Mouse (Mus musculus): Measurements from ENCODE around the gene Smim17. TPM values are rescaled to one million over a fixed set of nuclear protein-coding genes. Genes with fewer than 3 reads are reported as not detected.
"Not testable (repeated sequence)": the region's sequence is repeated elsewhere in the genome, so short reads cannot be mapped to it uniquely, and the experiment has no call there.

The Smim17 gene
- polyA plus RNA-seq, 1 experiment = not detected

- Histone ChIP-seq H3K27ac (ENCODE audit: insufficient read depth, low read depth, low read length) (no peak overlapping the region), H3K4me1 (ENCODE audit: control insufficient read depth, insufficient read depth, insufficient read length, low read length) (no peaks in the 10 kb centered on the region), H3K36me3 (ENCODE audit: control insufficient read depth, insufficient read depth, low read length) (no peaks in the 10 kb centered on the region), H3K4me3 (ENCODE audit: low read depth, low read length) (no peak overlapping the region), H3K27me3 (ENCODE audit: control insufficient read depth, insufficient read depth, low read length) (no peaks in the 10 kb centered on the region)
- TF ChIP-seq CTCF (IDR thresholded peaks at IDR 0.05; ENCODE audit: extremely low read depth, insufficient read length, insufficient replicate concordance, low read depth, low read length) = no peak
- no peak for TF ChIP-seq POLR2A (IDR thresholded peaks at IDR 0.05; ENCODE audit: low read depth, low read length)
- WGBS = 42% methylated on average over 3 of the region's 3 CpGs
These were observed 57.9 kb downstream of the Smim17 start for GRCm38 (mm10) chr7:6456399-6456798.

- H3K4me3 ChIP-seq (ENCODE audit: low read depth, low read length) = no peak within 1 kb of the TSS
- H3K4me1 ChIP-seq (ENCODE audit: control insufficient read depth, insufficient read depth, insufficient read length, low read length) = no peaks in the 10 kb centered on the region
- TF ChIP-seq CTCF (IDR thresholded peaks at IDR 0.05; ENCODE audit: extremely low read depth, insufficient read length, insufficient replicate concordance, low read depth, low read length) (no peak), POLR2A (IDR thresholded peaks at IDR 0.05; ENCODE audit: low read depth, low read length) (no peak)
- no peaks in the 10 kb centered on the region for H3K36me3 ChIP-seq (ENCODE audit: control insufficient read depth, insufficient read depth, low read length)
- H3K27me3 ChIP-seq (ENCODE audit: control insufficient read depth, insufficient read depth, low read length) = no peaks in the 10 kb centered on the region
- H3K27ac ChIP-seq (ENCODE audit: insufficient read depth, low read depth, low read length) = no peak within 1 kb of the TSS
These were observed 68.4 kb downstream of the Smim17 start, which contains the start of gene Olfr1346 for GRCm38 (mm10) chr7:6466951-6467350. Gene Olfr1346 (plus strand): TSS chr7:6467101.

GRCm38 (mm10) chr7:6477633-6478032, 79.1 kb downstream of the Smim17 start:
- not testable (repeated sequence) for H3K27ac ChIP-seq (ENCODE audit: insufficient read depth, low read depth, low read length); H3K4me1 ChIP-seq (ENCODE audit: control insufficient read depth, insufficient read depth, insufficient read length, low read length); H3K27me3 ChIP-seq (ENCODE audit: control insufficient read depth, insufficient read depth, low read length); H3K36me3 ChIP-seq (ENCODE audit: control insufficient read depth, insufficient read depth, low read length); H3K4me3 ChIP-seq (ENCODE audit: low read depth, low read length)
- 41% methylated on average over 2 of the region's 2 CpGs for WGBS

Other genes starting within 250 kb of the Smim17 start
- gene Zfp787, start 242.7 kb upstream of the Smim17 start, polyA plus RNA-seq (2012; rRNA removed) = 32.3 and 62.7 TPM in 2 replicates
- gene Zfp444, start 226.5 kb upstream of the Smim17 start, polyA plus RNA-seq (2012; rRNA removed) = 12.7 and 33.9 TPM in 2 replicates
- not detected in 2 replicates for gene Galp, start 201.6 kb upstream of the Smim17 start, polyA plus RNA-seq (2012; rRNA removed)
- not detected in 2 replicates for gene Zscan5b, start 176.4 kb upstream of the Smim17 start, polyA plus RNA-seq (2012; rRNA removed)
- not detected in 2 replicates for gene Epp13, start 146.0 kb upstream of the Smim17 start, polyA plus RNA-seq (2012; rRNA removed)
- 0.10 TPM in 2 replicates for gene Zfp667, start 112.1 kb upstream of the Smim17 start, polyA plus RNA-seq (2012; rRNA removed)
- gene Zfp583, start 67.4 kb upstream of the Smim17 start, polyA plus RNA-seq (2012; rRNA removed) = 0.25 and 0.48 TPM in 2 replicates
- gene Gm3854, start 55.0 kb upstream of the Smim17 start, polyA plus RNA-seq (2012; rRNA removed) = not detected in 2 replicates
- 0.03 and 0.15 TPM in 2 replicates for gene Zfp78, start 35.4 kb upstream of the Smim17 start, polyA plus RNA-seq (2012; rRNA removed)
- gene Zfp28, start 15.4 kb upstream of the Smim17 start, polyA plus RNA-seq (2012; rRNA removed) = 0.22 and 0.60 TPM in 2 replicates
- gene Gm20715, start 11.6 kb downstream of the Smim17 start, polyA plus RNA-seq (2012; rRNA removed) = not detected in 2 replicates
- gene Olfr1344, start 40.0 kb downstream of the Smim17 start, polyA plus RNA-seq (2012; rRNA removed) = not detected in 2 replicates
- not detected in 2 replicates for gene Olfr1336, start 57.5 kb downstream of the Smim17 start, polyA plus RNA-seq (2012; rRNA removed)
- gene Olfr1346, start 68.4 kb downstream of the Smim17 start, polyA plus RNA-seq (2012; rRNA removed) = not detected in 2 replicates
- gene Olfr5, start 88.2 kb downstream of the Smim17 start, polyA plus RNA-seq (2012; rRNA removed) = not detected in 2 replicates
- not detected in 2 replicates for gene Olfr1347, start 101.0 kb downstream of the Smim17 start, polyA plus RNA-seq (2012; rRNA removed)
- not detected in 2 replicates for gene Olfr1348, start 110.0 kb downstream of the Smim17 start, polyA plus RNA-seq (2012; rRNA removed)
- not detected in 2 replicates for gene Olfr1349, start 124.2 kb downstream of the Smim17 start, polyA plus RNA-seq (2012; rRNA removed)
- not detected in 2 replicates for gene Olfr1350, start 166.1 kb downstream of the Smim17 start, polyA plus RNA-seq (2012; rRNA removed)